Mouse (Mus musculus) heart, postnatal 0 days (tissue): ENCODE results near the gene Rpusd1. TPM values are rescaled to one million over a fixed set of nuclear protein-coding genes. Genes with fewer than 3 reads are reported as not detected.

Source experiments
- ATAC-seq: fragments of 200-750 bp; cut with Nextera tagmentation; 2 replicates; pipeline ENCODE4 v1.8.0; 2017; ENCODE audit warnings: low read depth, moderate number of reproducible peaks, moderate library complexity; ENCODE audit not compliant: insufficient read depth
- DNase-seq: peaks from one replicate; pipeline ENCODE4 v3.0.0-alpha.2; 2016; ENCODE audit warnings: low spot score
- H3K27ac ChIP-seq: fragments of 300-500 bp; sonication (generic); 2 replicates; pipeline ENCODE4 v1.5.1; 2014; ENCODE audit warnings: low read depth, mild to moderate bottlenecking
- H3K27me3 ChIP-seq: fragments of 300-500 bp; sonication (generic); 2 replicates; pipeline ENCODE4 v1.6.1; 2014; ENCODE audit warnings: low read length, mixed read lengths; ENCODE audit not compliant: control insufficient read depth, insufficient read depth
- H3K36me3 ChIP-seq: fragments of 300-500 bp; sonication (generic); replicated peaks from 2 replicates; pipeline ENCODE4 v1.6.1; 2014; ENCODE audit warnings: low read length, mixed read lengths; ENCODE audit not compliant: control insufficient read depth, insufficient read depth
- H3K4me1 ChIP-seq: fragments of 300-500 bp; sonication (generic); 2 replicates; pipeline ENCODE4 v1.6.1; 2014; ENCODE audit warnings: antibody characterized with exemption; ENCODE audit not compliant: control insufficient read depth, insufficient read depth
- H3K4me2 ChIP-seq: fragments of 300-500 bp; sonication (generic); 2 replicates; pipeline ENCODE4 v1.6.1; 2014; ENCODE audit warnings: low read depth, mild to moderate bottlenecking, low read length, moderate library complexity
- H3K4me3 ChIP-seq: fragments of 300-500 bp; sonication (generic); 2 replicates; pipeline ENCODE4 v1.5.1; 2014; ENCODE audit warnings: low read depth, low read length
- H3K9ac ChIP-seq: fragments of 300-500 bp; sonication (generic); replicated peaks from 2 replicates; pipeline ENCODE4 v1.6.1; 2014; ENCODE audit warnings: low read depth, low read length, mixed read lengths
- H3K9me3 ChIP-seq: fragments of 300-500 bp; sonication (generic); replicated peaks from 2 replicates; pipeline ENCODE4 v1.6.1; 2016; ENCODE audit warnings: low read length; ENCODE audit not compliant: control insufficient read depth
- CTCF ChIP-seq: IDR thresholded peaks from 2 replicates; pipeline ENCODE4 v1.5.1; 2016; ENCODE audit warnings: antibody characterized with exemption, control low read depth, low read depth
- EP300 ChIP-seq: IDR thresholded peaks from 2 replicates; pipeline ENCODE4 v1.6.1; 2016; ENCODE audit warnings: antibody characterized with exemption, low read depth
- WGBS: fragments of 180-500 bp; shearing (Covaris S2); extraction: QIAGEN DNeasy Blood & Tissue Kit; methylation state at CpG from one replicate; pipeline ENCODE4 v1.1.7; 2014; 5-methylcytosine and 5-hydroxymethylcytosine counted together
- polyA plus RNA-seq: library from polyadenylated mRNA; unstranded; fragments of >200 nt; fragmentation: Nextera tagmentation; extraction: Ambion mirVana; gene quantifications from 2 replicates; pipeline ENCODE4 v1.2.1, GENCODE M21; 2015
- total RNA-seq: library from RNA; depleted of rRNA; stranded (reverse); fragments of >200 nt; gene quantifications from 2 replicates; pipeline ENCODE4 v1.2.3, GENCODE M21; 2014; ENCODE audit warnings: low replicate concordance

The Rpusd1 gene
- total and polyA plus RNA-seq, 2 experiments from 2014 or later = 3.2 to 9.3 TPM

GRCm38 (mm10) chr17:25756378-25757242, 29.1 kb downstream of the Rpusd1 start:
- H3K9me3 ChIP-seq = no peaks in the 10 kb centered on the region

GRCm38 (mm10) chr17:25757691-25758090, 30.2 kb downstream of the Rpusd1 start:
- Histone ChIP-seq H3K36me3 (no peaks in the 10 kb centered on the region), H3K4me3 (no peak overlapping the region), H3K9me3 (no peaks in the 10 kb centered on the region), H3K27me3 (no peaks in the 10 kb centered on the region), H3K4me1 (no peaks in the 10 kb centered on the region), H3K9ac (no peak overlapping the region), H3K4me2 (no peak overlapping the region), H3K27ac (no peak overlapping the region)
- no peak for DNase-seq
- TF ChIP-seq CTCF (no peak), EP300 (no peak)
- no peak for ATAC-seq
- WGBS = 54% methylated on average over 3 of the region's 3 CpGs

More at GRCm38 (mm10) chr17:25756378-25757242, 29.1 kb downstream of the Rpusd1 start:
- no peak for TF ChIP-seq CTCF
- TF ChIP-seq EP300 = no peak
- H3K4me2 ChIP-seq = no peak overlapping the region
- H3K27me3 ChIP-seq = no peaks in the 10 kb centered on the region
- no peak overlapping the region for H3K27ac ChIP-seq
- ATAC-seq (0 out of 2 replicates have a peak, but pooled peaks have one; percentile 19), DNase-seq (peak; percentile 12)
- no peak overlapping the region for H3K9ac ChIP-seq
- no peaks in the 10 kb centered on the region for H3K36me3 ChIP-seq
- H3K4me3 ChIP-seq = no peak overlapping the region
- no peaks in the 10 kb centered on the region for H3K4me1 ChIP-seq
- 54% methylated on average over 9 of the region's 9 CpGs for WGBS

- Histone ChIP-seq H3K27ac (no peak overlapping the region), H3K9me3 (no peaks in the 10 kb centered on the region), H3K4me1 (no peaks in the 10 kb centered on the region), H3K27me3 (no peaks in the 10 kb centered on the region), H3K36me3 (no peaks in the 10 kb centered on the region), H3K9ac (no peak overlapping the region), H3K4me3 (no peak overlapping the region), H3K4me2 (no peak overlapping the region)
- no peak for ATAC-seq
- WGBS = 65% methylated on average over 8 of the region's 8 CpGs
- no peak for TF ChIP-seq CTCF
- TF ChIP-seq EP300 = no peak
- DNase-seq = no peak
Measured at GRCm38 (mm10) chr17:25760148-25760547, 32.7 kb downstream of the Rpusd1 start.

GRCm38 (mm10) chr17:25761561-25761970, 34.1 kb downstream of the Rpusd1 start:
- Histone ChIP-seq H3K36me3 (no peaks in the 10 kb centered on the region), H3K4me3 (no peak overlapping the region), H3K9me3 (no peaks in the 10 kb centered on the region), H3K4me2 (no peak overlapping the region), H3K9ac (no peak overlapping the region), H3K27ac (no peak overlapping the region; the same call in 1 of the 2 replicates), H3K4me1 (no peaks in the 10 kb centered on the region), H3K27me3 (no peaks in the 10 kb centered on the region)
- WGBS = 20% methylated on average over 4 of the region's 4 CpGs
- no peak for TF ChIP-seq EP300
- no peak for TF ChIP-seq CTCF
- ATAC-seq = peak; percentile 24; the same call in 1 of the 2 replicates
- no peak for DNase-seq

- no peak for TF ChIP-seq CTCF
- no peak for TF ChIP-seq EP300
- H3K9me3 ChIP-seq = no peaks in the 10 kb centered on the region
- DNase-seq (no peak), ATAC-seq (no peak)
- no peaks in the 10 kb centered on the region for H3K36me3 ChIP-seq
- H3K9ac ChIP-seq = no peak overlapping the region
- 31% methylated on average over 3 of the region's 3 CpGs for WGBS
- H3K4me3 ChIP-seq = no peak overlapping the region
- no peaks in the 10 kb centered on the region for H3K4me1 ChIP-seq
- H3K27ac ChIP-seq = no peak overlapping the region; the same call in 1 of the 2 replicates
- no peaks in the 10 kb centered on the region for H3K27me3 ChIP-seq
- H3K4me2 ChIP-seq = no peak overlapping the region
Measured at GRCm38 (mm10) chr17:25762591-25762990, 35.1 kb downstream of the Rpusd1 start.
